ENCODE assay signal across 15 mouse cellular contexts in the genomic region with DNA sequence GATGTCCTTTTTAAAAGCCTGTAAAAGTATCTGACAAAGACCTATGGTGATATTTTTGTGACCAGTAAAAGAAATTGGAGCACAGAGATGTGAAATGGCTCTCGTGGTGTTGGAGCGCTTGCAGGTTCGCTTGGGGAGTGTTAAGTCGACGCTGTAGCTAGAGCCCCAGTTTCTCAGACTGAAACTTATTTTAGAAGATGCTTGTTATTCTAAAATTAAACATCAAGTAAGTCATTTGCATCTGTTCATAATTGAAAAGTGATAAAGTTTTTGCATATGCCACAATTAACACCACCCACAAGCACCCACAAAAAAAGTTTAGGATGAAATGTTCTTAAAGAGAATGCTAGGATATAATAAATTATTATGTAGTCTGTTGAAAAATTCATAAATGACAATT.
"Had no signal": no experiment of that assay in that cellular context is flagged by ENCODE, and none has a peak within 500 bp of the region (broad histone marks: within the 10 kb centered on the region; RNA-seq: fewer than 3 reads in every experiment).

No protein-coding gene starts in this region.

- H3K4me3 ChIP-seq: megakaryocyte, embryonic 14.5 days; midbrain, embryonic 13.5 days; midbrain, embryonic 15.5 days; neural tube, embryonic 12.5 days; stomach, embryonic 15.5 days had no signal

- H3K9me3 ChIP-seq: megakaryocyte, embryonic 14.5 days; midbrain, embryonic 13.5 days; midbrain, embryonic 15.5 days; neural tube, embryonic 12.5 days; stomach, embryonic 15.5 days had no signal

- H3K27me3 ChIP-seq: midbrain, embryonic 13.5 days; midbrain, embryonic 15.5 days; neural tube, embryonic 12.5 days; stomach, embryonic 15.5 days had no signal

- H3K9ac ChIP-seq: lung, embryonic 14.5 days; midbrain, embryonic 13.5 days; midbrain, embryonic 15.5 days; neural tube, embryonic 12.5 days; stomach, embryonic 15.5 days had no signal

- H3K4me2 ChIP-seq: lung, embryonic 14.5 days; midbrain, embryonic 11.5 days; midbrain, embryonic 13.5 days; midbrain, embryonic 15.5 days; neural tube, embryonic 12.5 days; stomach, embryonic 15.5 days had no signal

- DNase-seq: lung, adult 18-20 months; lung, embryonic 14.5 days; lung, postnatal 10 days; lung, postnatal 4 days; right cerebral cortex, postnatal 25 days; thymus, adult 2 months; thymus, postnatal 25 days; thymus, postnatal 4 days had no signal

- H3K36me3 ChIP-seq: midbrain, embryonic 13.5 days; midbrain, embryonic 15.5 days; neural tube, embryonic 12.5 days; stomach, embryonic 15.5 days had no signal

- ATAC-seq: midbrain, embryonic 13.5 days; midbrain, embryonic 15.5 days had no signal

- H3K27ac ChIP-seq: midbrain, embryonic 13.5 days; midbrain, embryonic 15.5 days; neural tube, embryonic 12.5 days; stomach, embryonic 15.5 days; stomach, postnatal 0 days had no signal
